Mouse (Mus musculus): ENCODE results near the gene Pde6d.

- TF ChIP-seq POLR2A (IDR thresholded peaks at IDR 0.05; ENCODE audit: borderline replicate concordance, extremely low read depth, insufficient read depth, insufficient read length, poor library complexity, severe bottlenecking) (no peak), CTCF (IDR thresholded peaks at IDR 0.05; ENCODE audit: borderline replicate concordance, extremely low read depth, insufficient read depth, insufficient read length) (no peak)
Observed at GRCm38 (mm10) chr1:86600117-86600516, 17.7 kb upstream of the Pde6d start.

Data from brain, embryonic 14.5 days (tissue).